Mouse (Mus musculus) cerebellum, adult 2 months (tissue): ENCODE results near the gene Bag3.

ENCODE experiments used
- CTCF ChIP-seq: fragments of 200-500 bp; IDR thresholded peaks from 2 replicates; pipeline ENCODE4 v1.5.1; 2011; ENCODE audit warnings: low read depth, mild to moderate bottlenecking, control low read depth, low read length, moderate library complexity, borderline replicate concordance; ENCODE audit not compliant: insufficient read depth
- POLR2A ChIP-seq: fragments of 200-500 bp; IDR thresholded peaks from 2 replicates; pipeline ENCODE4 v1.6.1; 2011; ENCODE audit warnings: low read length, control low read depth, borderline replicate concordance; ENCODE audit not compliant: insufficient read depth

DNA sequence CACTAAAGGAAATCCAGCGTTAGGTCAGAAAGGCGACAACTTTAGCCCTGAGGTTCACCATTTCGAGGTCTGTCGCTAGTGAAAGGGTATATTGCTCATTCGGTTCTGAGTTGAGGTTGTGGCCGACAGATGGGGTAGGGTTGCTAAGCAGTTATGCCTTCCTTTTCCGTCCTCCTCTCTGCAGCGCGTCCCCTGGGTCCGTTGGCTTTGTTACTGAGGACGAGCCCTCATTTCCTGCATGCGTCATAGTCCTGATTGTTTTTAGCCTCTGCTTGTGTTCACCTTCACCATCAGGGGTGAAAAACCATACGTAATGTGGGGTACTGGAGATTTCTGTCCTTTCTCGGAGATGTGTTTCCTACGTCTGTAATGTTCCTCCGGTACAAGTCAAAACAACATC is 17.3 kb downstream of the Bag3 start:
- TF ChIP-seq POLR2A (no peak), CTCF (no peak)
